Mouse (Mus musculus) liver, embryonic 16.5 days (tissue): ENCODE results near the gene Asb10. TPM values are rescaled to one million over a fixed set of nuclear protein-coding genes. Genes with fewer than 3 reads are reported as not detected.
A peak's percentile ranks its signal among the peaks of the same experiment; 100 is the strongest.

ENCODE experiments used
- ATAC-seq: fragments of 200-750 bp; cut with Nextera tagmentation; 2 replicates; pipeline ENCODE4 v1.8.0; 2017; ENCODE audit warnings: low read depth, mild to moderate bottlenecking, moderate number of reproducible peaks, moderate library complexity
- H3K27ac ChIP-seq: fragments of 300-500 bp; sonication (generic); 2 replicates; pipeline ENCODE4 v1.5.1; 2014; ENCODE audit warnings: mild to moderate bottlenecking, low read length
- H3K27me3 ChIP-seq: fragments of 300-500 bp; sonication (generic); 2 replicates; pipeline ENCODE4 v1.6.1; 2014; ENCODE audit warnings: low read depth, low read length, mixed read lengths; ENCODE audit not compliant: control insufficient read depth, insufficient read depth
- H3K36me3 ChIP-seq: fragments of 300-500 bp; sonication (generic); 2 replicates; pipeline ENCODE4 v1.6.1; 2014; ENCODE audit warnings: mild to moderate bottlenecking; ENCODE audit not compliant: control insufficient read depth, insufficient read depth
- H3K4me1 ChIP-seq: fragments of 300-500 bp; sonication (generic); 2 replicates; pipeline ENCODE4 v1.6.1; 2014; ENCODE audit warnings: low read depth, low read length, mixed read lengths; ENCODE audit not compliant: control insufficient read depth
- H3K4me2 ChIP-seq: fragments of 300-500 bp; sonication (generic); 2 replicates; pipeline ENCODE4 v1.6.1; 2014; ENCODE audit warnings: low read depth, low read length, mixed read lengths
- H3K4me3 ChIP-seq: fragments of 300-500 bp; sonication (generic); 2 replicates; pipeline ENCODE4 v1.5.1; 2014; ENCODE audit warnings: low read depth, mild to moderate bottlenecking, low read length
- H3K9ac ChIP-seq: fragments of 300-500 bp; sonication (generic); 2 replicates; pipeline ENCODE4 v1.6.1; 2014; ENCODE audit warnings: low read depth, low read length
- H3K9me3 ChIP-seq: fragments of 300-500 bp; sonication (generic); replicated peaks from 2 replicates; pipeline ENCODE4 v1.6.1; 2016; ENCODE audit warnings: low read length; ENCODE audit not compliant: control insufficient read depth
- WGBS: fragments of 180-500 bp; shearing (Covaris S2); extraction: QIAGEN DNeasy Blood & Tissue Kit; methylation state at CpG from one replicate; pipeline ENCODE4 v1.1.7; 2014; ENCODE audit not compliant: insufficient replicate concordance; 5-methylcytosine and 5-hydroxymethylcytosine counted together
- polyA plus RNA-seq: library from polyadenylated mRNA; unstranded; fragments of >200 nt; fragmentation: Nextera tagmentation; extraction: Ambion mirVana; gene quantifications from 2 replicates; pipeline ENCODE4 v1.2.1, GENCODE M21; 2015

Asb10 gene
- polyA plus RNA-seq, 1 experiment from 2014 or later = 0.07 TPM

GRCm38 (mm10) chr5:24486097-24486496 lies 54.7 kb downstream of the Asb10 start:
- H3K27me3 ChIP-seq = no peaks in the 10 kb centered on the region
- H3K27ac ChIP-seq = no peak overlapping the region
- ATAC-seq = no peak
- H3K4me1 ChIP-seq = peaks cover 3% of the 10 kb centered on the region
- 5% methylated on average over 8 of the region's 8 CpGs for WGBS
- H3K4me2 ChIP-seq = no peak overlapping the region
- H3K36me3 ChIP-seq = peaks cover 8% of the 10 kb centered on the region
- H3K4me3 ChIP-seq = no peak overlapping the region
- no peak overlapping the region for H3K9ac ChIP-seq
- no peaks in the 10 kb centered on the region for H3K9me3 ChIP-seq

- H3K9me3 ChIP-seq = no peaks in the 10 kb centered on the region
- peaks cover 3% of the 10 kb centered on the region for H3K4me1 ChIP-seq
- no peaks in the 10 kb centered on the region for H3K27me3 ChIP-seq
- no peak for ATAC-seq
- H3K9ac ChIP-seq = peak overlapping the region; percentile 27; the same call in 1 of the 2 replicates
- H3K4me3 ChIP-seq = peak overlapping the region; percentile 38
- peak overlapping the region; percentile 49 for H3K4me2 ChIP-seq
- WGBS = 76% methylated on average over 22 of the region's 22 CpGs
- H3K36me3 ChIP-seq = peaks cover 9% of the 10 kb centered on the region
- no peak overlapping the region for H3K27ac ChIP-seq
These were observed 55.8 kb downstream of the Asb10 start for GRCm38 (mm10) chr5:24484963-24485362.

- peak overlapping the region; percentile 62 for H3K27ac ChIP-seq
- 47% methylated on average over 11 of the region's 11 CpGs for WGBS
- H3K27me3 ChIP-seq = no peaks in the 10 kb centered on the region
- H3K4me2 ChIP-seq = 0 out of 2 replicates have a peak overlapping the region, but pooled peaks have one; percentile 5
- ATAC-seq = no peak; the same call in 1 of the 2 replicates
- H3K4me3 ChIP-seq = no peak overlapping the region; the same call in 1 of the 2 replicates
- H3K9me3 ChIP-seq = no peaks in the 10 kb centered on the region
- H3K4me1 ChIP-seq = peaks cover 3% of the 10 kb centered on the region
- peaks cover 12% of the 10 kb centered on the region for H3K36me3 ChIP-seq
- H3K9ac ChIP-seq = no peak overlapping the region
These were observed 57.5 kb downstream of the Asb10 start for GRCm38 (mm10) chr5:24483326-24483725.

Other genes starting within 250 kb of the Asb10 start
- gene Kcnh2, start 189.4 kb downstream of the Asb10 start, polyA plus RNA-seq = 0.20 and 0.27 TPM in 2 replicates
- gene Nos3, start 176.2 kb downstream of the Asb10 start, polyA plus RNA-seq = 2.0 and 2.2 TPM in 2 replicates
- 1.8 and 2.9 TPM in 2 replicates for gene Atg9b, start 148.8 kb downstream of the Asb10 start, polyA plus RNA-seq
- 29.6 TPM in 2 replicates for gene Abcb8, start 147.3 kb downstream of the Asb10 start, polyA plus RNA-seq
- gene Asic3, start 127.6 kb downstream of the Asb10 start, polyA plus RNA-seq = not detected in 2 replicates
- gene Cdk5, start 117.4 kb downstream of the Asb10 start, polyA plus RNA-seq = 8.8 and 10.9 TPM in 2 replicates
- 9.5 and 12.6 TPM in 2 replicates for gene Slc4a2, start 117.1 kb downstream of the Asb10 start, polyA plus RNA-seq
- 44.9 and 53.4 TPM in 2 replicates for gene Fastk, start 95.7 kb downstream of the Asb10 start, polyA plus RNA-seq
- 5.5 and 6.1 TPM in 2 replicates for gene Tmub1, start 93.1 kb downstream of the Asb10 start, polyA plus RNA-seq
- 4.4 and 5.0 TPM in 2 replicates for gene Agap3, start 88.8 kb downstream of the Asb10 start, polyA plus RNA-seq
- not detected in 2 replicates for gene Gbx1, start 13.8 kb downstream of the Asb10 start, polyA plus RNA-seq
- not detected in 2 replicates for gene 4931409K22Rik, start 15.8 kb upstream of the Asb10 start, polyA plus RNA-seq
- gene Abcf2, start 36.5 kb upstream of the Asb10 start, polyA plus RNA-seq = 36.2 and 36.9 TPM in 2 replicates
- gene Chpf2, start 45.8 kb upstream of the Asb10 start, polyA plus RNA-seq = 10.7 and 11.3 TPM in 2 replicates
- gene Smarcd3, start 83.4 kb upstream of the Asb10 start, polyA plus RNA-seq = 0.55 and 1.3 TPM in 2 replicates
- 12.0 and 13.6 TPM in 2 replicates for gene Nub1, start 144.6 kb upstream of the Asb10 start, polyA plus RNA-seq
- 0.99 and 1.0 TPM in 2 replicates for gene Wdr86, start 189.7 kb upstream of the Asb10 start, polyA plus RNA-seq
- 0.47 and 0.50 TPM in 2 replicates for gene Crygn, start 217.0 kb upstream of the Asb10 start, polyA plus RNA-seq